Mouse (Mus musculus): ENCODE results near the gene Naga.

DNA sequence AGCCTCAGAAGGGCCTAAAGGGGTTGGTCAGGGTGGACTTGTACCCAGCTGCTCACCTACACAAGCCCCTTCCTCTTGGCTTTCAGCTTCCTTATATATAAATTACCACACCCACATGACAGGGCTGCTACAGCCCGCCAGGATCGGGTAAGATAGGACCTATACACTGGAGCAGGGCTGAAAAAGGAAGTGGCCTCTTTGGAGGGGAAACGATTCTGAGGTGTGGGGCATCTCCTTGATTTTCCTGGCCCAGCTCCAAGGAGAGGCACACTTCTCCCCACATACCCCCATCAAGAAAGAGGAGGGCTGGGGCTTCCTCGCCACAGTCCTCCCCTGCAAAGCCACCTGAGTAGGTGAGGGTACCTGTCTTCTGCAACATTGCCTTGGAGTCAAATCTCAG is 850 bp downstream of the Naga start:
- TF ChIP-seq CTCF (IDR thresholded peaks at IDR 0.05; ENCODE audit: insufficient read depth, low read length) = no peak
- no peak for TF ChIP-seq POLR2A (IDR thresholded peaks at IDR 0.05; ENCODE audit: borderline replicate concordance, extremely low read depth, low read depth, low read length)
